Mouse (Mus musculus) cerebellum, adult 18-20 months (tissue): ENCODE results near the gene Rps19.
"Not testable (repeated sequence)": the region's sequence is repeated elsewhere in the genome, so short reads cannot be mapped to it uniquely, and the experiment has no call there.

ENCODE experiments used
- DNase-seq, 2 experiments: peaks; one replicate each; pipeline ENCODE4 v3.0.0; 2021

The Rps19 gene

GRCm38 (mm10) chr7:24877588-24877987 lies 6.6 kb upstream of the Rps19 start:
- no peak for DNase-seq

DNA sequence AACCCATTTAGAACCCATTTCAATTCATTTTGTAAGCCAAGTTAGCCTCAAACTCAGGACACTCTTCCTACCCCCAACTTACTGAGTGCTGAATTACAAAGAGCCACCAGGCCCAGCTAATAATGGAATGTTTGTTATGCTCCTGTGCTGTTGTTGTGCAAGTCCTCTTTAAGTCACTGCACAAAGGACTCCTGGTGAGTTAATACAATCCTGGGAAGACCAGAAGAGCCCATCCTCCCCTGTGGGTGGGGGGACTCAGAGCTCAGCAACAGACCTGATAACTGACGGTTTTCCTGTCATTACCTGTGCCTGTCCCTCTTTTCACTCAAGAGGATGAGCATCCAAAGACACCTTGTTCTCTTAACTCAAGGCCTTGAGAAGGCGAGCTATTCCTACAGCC lies 4.6 kb upstream of the Rps19 start:
- DNase-seq, result no peak

DNA sequence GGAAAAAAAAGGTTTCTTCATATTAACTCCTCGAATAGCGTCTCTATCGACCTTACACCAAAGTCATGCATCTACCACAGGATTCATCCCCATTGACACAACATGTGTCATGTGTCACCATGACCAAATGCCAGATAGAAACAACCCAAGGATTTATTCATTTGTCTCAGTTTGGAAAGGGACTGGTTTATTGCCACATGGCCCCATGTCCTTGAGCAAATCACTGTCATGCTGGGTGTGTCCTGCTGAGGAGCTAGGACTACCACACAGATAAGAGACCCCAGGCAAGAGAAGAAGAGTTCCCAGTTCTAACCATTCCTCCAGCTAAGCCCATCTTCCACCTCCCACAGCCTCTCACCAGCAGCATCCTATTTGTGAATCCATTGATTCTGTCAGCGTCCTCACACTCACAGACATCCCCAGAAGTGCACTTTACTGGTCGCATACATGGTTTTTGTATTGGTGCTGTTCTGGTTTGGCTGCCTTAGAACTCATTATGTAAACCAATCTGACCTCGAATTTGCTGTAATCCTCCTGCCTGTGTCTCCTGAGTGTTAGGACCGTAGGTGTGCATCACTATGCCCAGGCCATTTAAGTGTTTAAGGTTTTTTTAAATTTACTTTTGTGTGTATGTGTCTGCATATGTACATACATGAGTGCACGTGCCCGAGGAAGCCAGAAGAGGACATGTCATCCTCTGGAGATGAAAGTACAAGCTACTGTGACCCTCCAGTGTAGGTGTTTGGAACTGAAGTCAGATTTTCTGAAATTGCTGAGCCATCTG lies 1.6 kb upstream of the Rps19 start:
- DNase-seq, result no peak

GRCm38 (mm10) chr7:24884693-24885291 lies 621 bp downstream of the Rps19 start:
- DNase-seq, result peak in 1 of 2 experiments; percentile 34

DNA sequence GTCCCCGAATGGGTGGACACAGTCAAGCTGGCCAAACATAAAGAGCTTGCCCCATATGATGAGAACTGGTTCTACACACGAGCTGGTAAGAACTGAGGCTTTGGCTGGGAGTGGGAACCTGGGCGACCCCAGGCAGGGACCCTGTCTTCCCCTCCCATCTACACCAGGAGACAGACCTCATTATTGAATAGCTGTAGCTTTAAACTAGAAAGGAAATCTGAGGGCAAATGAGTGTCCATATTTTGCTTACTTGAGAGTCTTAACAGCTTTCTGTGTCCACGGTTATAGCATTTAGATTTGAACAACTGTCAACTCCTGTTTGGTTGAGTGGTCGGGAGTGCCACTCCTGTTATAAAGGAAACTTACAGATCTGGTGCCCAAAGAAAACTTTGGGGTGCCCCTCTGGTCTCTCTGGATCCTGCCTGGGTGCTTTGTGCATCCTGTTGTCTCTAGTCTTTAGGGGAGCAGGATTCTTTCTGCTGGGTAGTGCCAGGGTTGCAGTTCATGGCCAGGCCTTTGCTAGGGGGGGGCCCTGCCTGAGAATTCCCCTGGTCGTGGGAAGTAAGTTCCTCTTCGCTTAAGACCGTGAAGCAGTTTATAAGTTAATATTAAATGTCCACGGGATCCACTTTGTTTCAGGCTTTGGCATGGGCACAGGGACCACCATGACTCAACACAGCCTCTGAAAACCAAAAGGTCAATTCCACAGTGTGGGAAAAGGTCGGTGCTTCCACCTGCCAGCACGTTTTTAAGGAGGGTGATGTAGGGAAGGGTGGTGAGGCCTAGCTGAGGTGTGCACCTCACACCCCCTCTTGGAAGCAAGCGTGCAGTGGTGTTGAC lies 1.5 kb downstream of the Rps19 start:
- DNase-seq, result no peak

- DNase-seq, result no peak
Measured at GRCm38 (mm10) chr7:24886308-24886633, 2.1 kb downstream of the Rps19 start.

- DNase-seq, result no peak
Measured at GRCm38 (mm10) chr7:24887096-24887495, 2.9 kb downstream of the Rps19 start.

DNA sequence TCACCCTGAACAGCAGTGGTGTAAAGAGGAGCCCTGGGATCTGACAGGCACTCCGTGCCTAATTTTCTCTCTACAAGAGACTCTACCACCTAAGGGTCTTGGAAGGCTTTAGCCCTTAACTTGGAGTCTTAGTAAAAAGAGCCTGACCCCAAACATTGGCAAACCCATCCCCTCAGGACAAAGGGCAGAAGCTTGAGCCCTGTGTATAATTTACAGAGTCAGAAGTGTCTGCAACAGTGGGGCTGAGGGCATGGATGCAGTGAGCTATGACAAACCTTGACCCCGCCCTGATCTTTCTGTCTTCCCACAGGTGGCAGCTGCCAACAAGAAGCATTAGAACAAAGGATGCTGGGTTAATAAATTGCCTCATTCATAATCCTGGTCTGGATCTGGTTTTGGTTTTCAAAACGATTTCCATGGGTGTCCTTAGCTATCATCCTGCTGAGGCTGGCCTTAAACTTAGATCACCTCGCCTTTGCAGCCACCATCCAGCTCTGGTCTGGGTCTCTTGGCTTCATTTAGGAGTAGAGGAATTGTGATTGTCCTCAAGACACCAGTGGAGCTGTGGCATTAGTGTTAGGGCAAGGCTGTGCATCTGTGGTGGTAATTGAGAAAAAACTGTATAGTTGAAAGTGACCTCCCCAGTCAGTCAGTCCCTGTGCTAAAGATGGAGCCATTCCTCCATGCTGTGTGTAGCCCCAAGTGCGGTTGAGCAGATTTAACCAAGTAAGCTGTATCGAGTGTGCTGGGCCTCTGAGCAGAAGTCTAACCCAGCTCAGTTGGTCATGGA lies 5.5 kb downstream of the Rps19 start:
- no peak for DNase-seq

- DNase-seq, result peak; percentile 75 to 76
Measured at GRCm38 (mm10) chr7:24890281-24891216, 6.4 kb downstream of the Rps19 start.

DNA sequence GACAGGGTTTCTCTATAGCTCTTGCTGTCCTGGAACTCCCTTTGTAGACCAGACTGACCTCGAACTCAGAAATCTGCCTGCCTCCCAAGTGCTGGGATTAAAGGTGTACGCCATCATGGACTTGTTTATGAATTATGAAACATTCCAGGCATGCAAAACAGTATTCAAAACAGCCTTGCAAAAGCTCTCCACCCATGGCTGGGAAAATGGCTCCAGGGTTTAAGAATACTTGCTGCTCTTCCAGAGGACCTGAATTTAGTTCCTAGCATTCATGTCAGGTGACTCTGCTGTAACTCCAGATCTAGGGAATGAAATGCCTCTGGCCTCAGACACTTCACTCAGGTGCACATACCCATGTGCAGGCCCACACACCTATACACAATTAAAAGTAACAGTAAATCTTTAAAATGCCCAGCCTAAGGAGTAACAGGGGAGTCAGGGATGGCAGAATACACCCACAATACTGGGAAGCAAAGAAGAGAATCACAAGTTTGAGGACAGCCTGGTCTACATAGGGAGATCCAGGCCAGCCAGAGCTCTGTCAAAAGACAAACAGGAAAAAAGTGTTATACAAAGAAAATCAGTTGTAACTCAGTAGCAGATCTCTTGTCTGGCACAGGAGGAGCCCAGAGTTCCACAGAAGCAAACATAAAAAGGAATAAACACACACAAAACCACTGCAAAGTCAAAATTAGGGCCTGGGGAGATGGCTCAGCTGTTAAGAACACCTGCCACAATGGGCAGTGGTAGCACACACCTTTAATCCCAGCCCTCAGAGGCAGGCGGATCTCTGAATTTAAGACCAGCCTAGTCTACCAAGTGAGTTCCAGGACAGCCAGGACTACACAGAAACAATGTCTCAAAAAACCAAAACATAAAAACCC lies 7.3 kb downstream of the Rps19 start:
- DNase-seq, result no peak

DNA sequence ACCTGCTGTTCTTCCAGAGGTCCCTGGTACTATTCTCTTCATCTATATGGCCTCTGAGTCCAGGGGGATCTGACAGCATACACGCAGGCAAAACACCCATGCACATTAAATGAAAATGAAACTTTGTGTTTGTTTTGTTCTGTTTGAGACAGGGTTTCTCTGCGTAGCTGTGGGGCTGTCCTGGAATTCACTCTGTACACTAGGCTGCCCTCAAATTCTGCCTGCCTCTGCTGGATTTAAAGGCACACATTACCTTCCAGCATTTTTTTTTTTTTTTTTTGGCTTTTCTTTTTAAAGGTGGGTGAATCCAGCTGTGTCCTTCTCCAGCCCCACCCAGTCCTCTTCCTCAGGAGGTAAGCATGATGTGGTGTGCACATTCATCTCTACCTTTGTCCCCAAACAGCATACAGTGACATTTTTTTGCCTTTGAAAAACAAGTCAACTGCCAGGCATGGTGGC lies 8.0 kb downstream of the Rps19 start:
- no peak for DNase-seq

GRCm38 (mm10) chr7:24895749-24896148 lies 11.6 kb downstream of the Rps19 start:
- DNase-seq, result not testable (repeated sequence)

DNA sequence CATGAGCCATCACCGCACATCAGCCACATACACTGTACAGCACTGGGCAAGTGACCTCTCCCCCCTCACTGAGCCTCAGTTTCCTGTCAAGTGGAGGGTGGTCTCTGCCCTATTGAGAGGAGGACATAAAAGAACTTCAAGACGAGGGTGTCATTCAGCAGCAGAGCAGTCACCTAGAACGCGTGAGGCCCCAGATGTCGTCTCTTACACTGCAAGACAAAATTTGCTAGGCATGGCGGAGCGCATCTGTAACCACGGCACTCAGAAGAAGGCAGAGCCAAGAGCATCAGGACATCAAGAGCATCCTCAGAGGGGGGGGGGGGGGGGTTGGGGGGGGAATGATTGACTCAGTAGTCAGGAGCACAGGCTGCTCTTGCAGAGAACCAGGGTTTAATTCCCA lies 12.1 kb downstream of the Rps19 start:
- DNase-seq, result no peak

- no peak for DNase-seq
Measured at GRCm38 (mm10) chr7:24897224-24897623, 13.1 kb downstream of the Rps19 start, which contains the start of gene Cd79a. Gene Cd79a (plus strand): TSS chr7:24897381.

DNA sequence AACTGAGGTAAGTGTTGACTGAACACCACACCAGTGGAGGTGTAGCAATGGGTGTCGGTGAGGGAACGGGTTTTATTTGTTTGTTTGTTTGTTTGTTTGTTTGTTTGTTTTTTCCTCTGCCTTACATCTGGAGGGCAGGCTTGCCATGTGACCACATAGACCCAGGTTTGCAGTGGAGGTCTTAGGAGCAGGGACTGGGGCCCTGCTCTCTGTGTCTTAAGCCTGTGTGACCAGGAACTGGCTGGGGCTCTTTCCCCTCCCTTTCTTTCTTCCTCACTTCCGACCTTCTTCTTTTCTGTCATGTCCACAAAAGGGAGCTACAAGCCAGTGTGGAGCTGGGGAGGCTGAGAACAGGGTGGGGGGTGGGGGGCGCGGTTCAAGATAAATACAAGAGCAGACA lies 13.8 kb downstream of the Rps19 start:
- no peak for DNase-seq

- DNase-seq, result no peak
Measured at GRCm38 (mm10) chr7:24901114-24901513, 16.9 kb downstream of the Rps19 start.

DNA sequence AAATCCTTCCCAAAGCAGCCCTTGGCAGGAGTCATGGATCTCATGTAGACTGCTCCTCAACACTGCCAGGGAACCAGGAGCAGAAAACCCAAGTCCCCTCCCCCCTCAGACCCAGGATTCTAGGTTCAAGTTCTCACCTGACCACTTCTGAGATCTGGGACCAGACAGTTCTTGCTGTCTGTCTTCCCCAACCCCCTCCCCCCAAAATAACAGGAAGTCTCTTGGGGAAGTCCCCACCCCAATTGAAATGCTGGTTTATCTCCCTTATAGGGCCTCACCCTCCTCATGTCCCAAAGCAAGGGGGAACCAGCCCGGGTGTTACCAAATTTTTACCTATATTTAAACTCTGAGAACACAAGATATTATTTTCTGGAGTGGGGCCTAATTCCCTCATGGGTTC lies 17.7 kb downstream of the Rps19 start:
- DNase-seq, result no peak

DNA sequence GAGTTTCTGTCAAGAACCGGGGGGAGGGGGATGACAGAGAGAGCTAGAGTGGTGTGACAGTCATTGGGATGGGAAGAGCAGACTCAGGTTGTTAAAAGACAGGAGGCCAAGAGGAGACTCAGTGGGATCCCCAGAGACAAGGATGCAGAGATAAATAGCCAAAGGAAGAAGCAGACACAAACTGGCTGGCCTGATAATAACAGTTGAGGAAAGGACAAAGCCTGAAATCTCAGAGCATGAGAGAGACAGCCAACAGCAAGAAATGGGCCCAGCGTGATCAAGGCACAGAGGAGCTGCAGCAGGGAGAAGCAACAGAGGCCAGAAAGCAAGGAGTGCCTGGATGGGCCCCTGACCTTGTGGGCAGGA lies 18.1 kb downstream of the Rps19 start:
- DNase-seq, result no peak

- peak; percentile 63 to 68 for DNase-seq
Measured at GRCm38 (mm10) chr7:24902630-24903443, 18.7 kb downstream of the Rps19 start, which contains the start of gene Arhgef1. Gene Arhgef1 (plus strand): TSS chr7:24902912.

DNA sequence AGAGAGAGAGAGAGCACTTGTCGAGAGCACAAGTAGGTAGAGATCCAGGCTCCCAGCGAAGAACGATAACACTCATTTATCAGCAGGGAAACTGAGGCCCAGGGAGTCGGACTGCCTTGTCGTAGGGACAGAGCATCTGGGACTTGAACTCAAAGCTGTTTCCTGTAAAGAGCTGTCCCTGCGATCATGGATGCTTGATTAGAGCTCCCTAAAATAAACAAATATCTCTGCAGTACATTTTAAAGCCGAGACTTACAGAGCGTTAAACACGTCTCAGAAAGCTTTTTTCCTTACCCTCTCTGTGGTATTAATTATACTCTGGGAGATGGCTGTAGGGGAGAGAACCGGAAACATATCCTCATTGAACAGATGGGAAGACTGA lies 19.3 kb downstream of the Rps19 start:
- no peak for DNase-seq
